Mouse (Mus musculus): ENCODE measurements around the gene Spn.
"Not testable (repeated sequence)": the region's sequence is repeated elsewhere in the genome, so short reads cannot be mapped to it uniquely, and the experiment has no call there.

The Spn gene

GRCm38 (mm10) chr7:127137262-127138017 is at the start of gene Spn:
Gene Spn, minus strand, starts transcription at chr7:127137823.
- no peak for DNase-seq

- no peak for DNase-seq
Measured at GRCm38 (mm10) chr7:127187351-127187750, 49.7 kb upstream of the Spn start.

- DNase-seq: no peak
Measured at GRCm38 (mm10) chr7:127185601-127186000, 48.0 kb upstream of the Spn start.

- DNase-seq: no peak
Measured at GRCm38 (mm10) chr7:127184720-127185119, 47.1 kb upstream of the Spn start.

- DNase-seq: no peak
Measured at GRCm38 (mm10) chr7:127183828-127184227, 46.2 kb upstream of the Spn start.

- DNase-seq: no peak
Measured at GRCm38 (mm10) chr7:127183345-127183744, 45.7 kb upstream of the Spn start.

GRCm38 (mm10) chr7:127181724-127182123 is 44.1 kb upstream of the Spn start:
- not testable (repeated sequence) for DNase-seq

GRCm38 (mm10) chr7:127180783-127181182 is 43.2 kb upstream of the Spn start:
- no peak for DNase-seq

GRCm38 (mm10) chr7:127176937-127177336 is 39.3 kb upstream of the Spn start:
- no peak for DNase-seq

- no peak for DNase-seq
Measured at GRCm38 (mm10) chr7:127166501-127166900, 28.9 kb upstream of the Spn start.

- no peak for DNase-seq
Measured at GRCm38 (mm10) chr7:127165607-127166493, 28.2 kb upstream of the Spn start.

GRCm38 (mm10) chr7:127164002-127164401 is 26.4 kb upstream of the Spn start:
- DNase-seq: no peak

GRCm38 (mm10) chr7:127162546-127162945 is 24.9 kb upstream of the Spn start:
- no peak for DNase-seq

GRCm38 (mm10) chr7:127157548-127157947 is 19.9 kb upstream of the Spn start:
- DNase-seq: no peak

- no peak for DNase-seq
Measured at GRCm38 (mm10) chr7:127153477-127153876, 15.9 kb upstream of the Spn start.

- no peak for DNase-seq
Measured at GRCm38 (mm10) chr7:127152464-127152863, 14.8 kb upstream of the Spn start.

- DNase-seq: no peak
Measured at GRCm38 (mm10) chr7:127147901-127148300, 10.3 kb upstream of the Spn start.

GRCm38 (mm10) chr7:127146267-127146603 is 8.6 kb upstream of the Spn start:
- no peak for DNase-seq

- DNase-seq: no peak
Measured at GRCm38 (mm10) chr7:127145387-127146266, 8.0 kb upstream of the Spn start.

- DNase-seq: no peak
Measured at GRCm38 (mm10) chr7:127144412-127144811, 6.8 kb upstream of the Spn start.

GRCm38 (mm10) chr7:127142666-127143065 is 5.0 kb upstream of the Spn start:
- DNase-seq: no peak

GRCm38 (mm10) chr7:127142214-127142613 is 4.6 kb upstream of the Spn start:
- no peak for DNase-seq

All from layer of hippocampus, adult 9-11 months (tissue).